Mouse (Mus musculus): Measurements from ENCODE around the gene Vezt.

GRCm38 (mm10) chr10:94031164-94031563 lies 4.5 kb downstream of the Vezt start:
- TF ChIP-seq CTCF (IDR thresholded peaks at IDR 0.05; ENCODE audit: borderline replicate concordance, insufficient read depth, low read depth, low read length) = no peak
- no peak for TF ChIP-seq POLR2A (IDR thresholded peaks at IDR 0.05; ENCODE audit: borderline replicate concordance, insufficient read depth, low read length)
